Mouse (Mus musculus) erythroblast, embryonic 14.5 days (primary cell): ENCODE data around the gene Ddx58.

ENCODE experiments used
- GATA1 ChIP-seq: IDR thresholded peaks from 2 replicates; pipeline ENCODE4 v1.6.1; 2012; ENCODE audit warnings: low read length, inconsistent platforms, mixed read lengths
- TAL1 ChIP-seq: IDR thresholded peaks from 3 replicates; pipeline ENCODE4 v1.6.1; 2012; ENCODE audit warnings: low read length, inconsistent platforms, mixed read lengths

- TF ChIP-seq GATA1 (no peak), TAL1 (no peak)
Observed at GRCm38 (mm10) chr4:40250984-40251383, 11.4 kb upstream of the Ddx58 start.
